Mouse (Mus musculus) ES-E14 (cell line): ENCODE data around the gene Ccl3. TPM values are rescaled to one million over a fixed set of nuclear protein-coding genes. Genes with fewer than 3 reads are reported as not detected.

Experiments used
- DNase-seq: peaks from one replicate; pipeline ENCODE4 v3.0.0-alpha.2; 2013; ENCODE audit warnings: low read depth, low spot score
- H3K27ac ChIP-seq: 2 replicates; pipeline ENCODE4 v1.5.1; 2012; ENCODE audit warnings: low read depth, mild to moderate bottlenecking, low read length, moderate library complexity, mixed read lengths; ENCODE audit not compliant: poor library complexity, insufficient read depth, severe bottlenecking
- H3K36me3 ChIP-seq: 2 replicates; pipeline ENCODE4 v1.6.1; 2012; ENCODE audit warnings: mild to moderate bottlenecking, low read length, moderate library complexity, mixed read lengths; ENCODE audit not compliant: control insufficient read depth, poor library complexity, insufficient read depth, severe bottlenecking
- H3K4me1 ChIP-seq, 2 experiments: fragments of 150-350 bp in 1 of 2; sonication (generic) in 1 of 2; 2 replicates each; pipeline ENCODE4 v1.6.1; 2012; ENCODE audit warnings: low read length in 2 of 2, mild to moderate bottlenecking in 1 of 2, mixed read lengths in 1 of 2; ENCODE audit not compliant: control insufficient read depth in 2 of 2, insufficient read depth in 2 of 2, poor library complexity in 1 of 2
- H3K4me3 ChIP-seq, 2 experiments: fragments of 150-350 bp in 1 of 2; sonication (generic) in 1 of 2; 2 replicates each; pipeline ENCODE4 v1.5.1; 2012; ENCODE audit warnings: low read length in 2 of 2, low read depth in 1 of 2, mild to moderate bottlenecking in 1 of 2, mixed read lengths in 1 of 2; ENCODE audit not compliant: insufficient read depth in 1 of 2, poor library complexity in 1 of 2, severe bottlenecking in 1 of 2
- H3K9ac ChIP-seq: 2 replicates; pipeline ENCODE4 v1.6.1; 2012; ENCODE audit warnings: low read depth, mild to moderate bottlenecking, low read length, mixed read lengths; ENCODE audit not compliant: poor library complexity, insufficient read depth, severe bottlenecking
- H3K9me3 ChIP-seq: fragments of 150-350 bp; sonication (generic); 2 replicates; pipeline ENCODE4 v1.6.1; 2012; ENCODE audit warnings: low read depth, mild to moderate bottlenecking, low read length; ENCODE audit not compliant: control insufficient read depth, insufficient read depth
- CHD2 ChIP-seq: IDR thresholded peaks from 2 replicates; pipeline ENCODE4 v1.6.1; 2014; ENCODE audit warnings: mild to moderate bottlenecking, low read depth, low read length, inconsistent platforms
- HCFC1 ChIP-seq: IDR thresholded peaks from 2 replicates; pipeline ENCODE4 v1.6.1; 2012; ENCODE audit warnings: low read length, inconsistent platforms, borderline replicate concordance; ENCODE audit not compliant: insufficient read depth
- MAFK ChIP-seq: IDR thresholded peaks from 2 replicates; pipeline ENCODE4 v1.6.1; 2014; ENCODE audit warnings: mild to moderate bottlenecking, low read depth, low read length, inconsistent platforms; ENCODE audit not compliant: insufficient read depth
- ZC3H11A ChIP-seq: IDR thresholded peaks from 2 replicates; pipeline ENCODE4 v1.6.1; 2012; ENCODE audit warnings: low read depth, mild to moderate bottlenecking, inconsistent platforms, low read length, borderline replicate concordance
- ZNF384 ChIP-seq: IDR thresholded peaks from 2 replicates; pipeline ENCODE4 v1.6.1; 2012; ENCODE audit warnings: low read depth, low read length, inconsistent platforms
- in situ Hi-C, 2 experiments: fragments of 600-800 bp; cut with MboI; formaldehyde crosslinking; loops; one replicate each; pipeline ENCODE4 v1.15.1; 2025; ENCODE audit warnings: low sequenced_read_pairs in 2 of 2, inconsistent platforms in 1 of 2; ENCODE audit not compliant: unreplicated experiment in 2 of 2
- total RNA-seq: library from RNA; depleted of rRNA; stranded (reverse); fragments of 300-350 nt; gene quantifications from 2 replicates; pipeline ENCODE4 v1.2.3, GENCODE M21; 2012

Ccl3 gene
- total RNA-seq, 1 experiment: 1.3 TPM

GRCm38 (mm10) chr11:83619037-83619436 lies 30.1 kb downstream of the Ccl3 start:
- Histone ChIP-seq H3K4me1 (no peaks in the 10 kb centered on the region), H3K36me3 (no peaks in the 10 kb centered on the region), H3K27ac (no peak overlapping the region), H3K9ac (no peak overlapping the region), H3K4me3 (no peak overlapping the region), H3K9me3 (no peaks in the 10 kb centered on the region)
- TF ChIP-seq MAFK (no peak), HCFC1 (no peak), ZC3H11A (no peak), CHD2 (no peak), ZNF384 (no peak)
- in situ Hi-C loops: no loop called here
- no peak for DNase-seq

DNA sequence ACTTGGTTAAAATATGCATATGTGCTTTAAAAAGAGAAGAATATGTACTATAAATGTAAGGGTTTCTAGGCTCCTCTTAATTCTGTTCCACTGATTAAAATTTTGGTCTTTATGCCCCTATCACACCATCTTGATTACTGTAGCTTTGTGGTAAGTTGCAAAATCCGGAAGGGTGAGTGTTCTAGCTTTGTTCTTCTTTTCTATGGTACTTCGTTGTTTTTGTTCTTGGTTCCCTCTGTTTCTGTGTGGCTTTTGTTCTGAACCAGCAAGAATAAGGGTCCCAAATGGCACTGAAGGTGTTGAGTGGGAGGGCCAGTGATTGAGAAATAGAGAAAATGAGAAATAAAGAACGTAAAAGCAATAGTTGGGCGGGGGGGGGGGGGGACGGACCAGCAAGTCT lies 30.9 kb downstream of the Ccl3 start:
- H3K36me3 ChIP-seq: no peaks in the 10 kb centered on the region
- H3K9ac ChIP-seq: no peak overlapping the region
- TF ChIP-seq HCFC1 (no peak), CHD2 (no peak), ZNF384 (no peak), ZC3H11A (no peak), MAFK (no peak)
- no peak overlapping the region for H3K27ac ChIP-seq
- DNase-seq: no peak
- in situ Hi-C loops: no loop called here
- no peak overlapping the region for H3K4me3 ChIP-seq
- H3K9me3 ChIP-seq: no peaks in the 10 kb centered on the region
- H3K4me1 ChIP-seq: no peaks in the 10 kb centered on the region

DNA sequence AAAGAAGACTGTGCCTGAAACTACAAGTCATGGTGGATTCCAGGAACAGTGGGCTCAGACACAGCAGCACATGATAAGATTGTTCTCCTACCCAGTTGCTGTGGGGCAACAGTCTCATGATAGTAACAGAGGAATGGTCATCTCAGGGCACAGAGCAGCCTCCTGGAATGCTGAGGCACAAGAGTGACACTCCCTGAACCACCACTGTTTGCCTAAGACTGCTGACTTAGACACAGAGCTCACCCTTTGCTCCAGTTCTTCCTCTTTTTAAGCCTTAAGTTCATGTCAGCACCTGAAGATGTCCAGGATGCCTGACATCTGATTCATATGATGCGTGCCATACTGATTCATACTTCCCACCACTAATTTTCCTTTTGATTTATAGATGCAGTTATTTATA lies 32.6 kb downstream of the Ccl3 start:
- TF ChIP-seq CHD2 (no peak), ZNF384 (no peak), HCFC1 (no peak), MAFK (no peak), ZC3H11A (no peak)
- in situ Hi-C loops: no loop called here

GRCm38 (mm10) chr11:83610900-83611299 lies 38.3 kb downstream of the Ccl3 start:
- Histone ChIP-seq H3K4me1 (no peaks in the 10 kb centered on the region), H3K4me3 (no peak overlapping the region), H3K9ac (no peak overlapping the region), H3K9me3 (no peaks in the 10 kb centered on the region), H3K36me3 (no peaks in the 10 kb centered on the region), H3K27ac (no peak overlapping the region)
- no peak for TF ChIP-seq MAFK
- in situ Hi-C loops: no loop called here
- DNase-seq: no peak

More for the DNA sequence above, 32.6 kb downstream of the Ccl3 start:
- H3K9ac ChIP-seq: no peak overlapping the region
- DNase-seq: no peak
- no peak overlapping the region for H3K4me3 ChIP-seq
- no peaks in the 10 kb centered on the region for H3K36me3 ChIP-seq
- no peaks in the 10 kb centered on the region for H3K9me3 ChIP-seq
- H3K27ac ChIP-seq: no peak overlapping the region
- no peaks in the 10 kb centered on the region for H3K4me1 ChIP-seq

GRCm38 (mm10) chr11:83606396-83606795 lies 42.8 kb downstream of the Ccl3 start:
- H3K9ac ChIP-seq: no peak overlapping the region
- in situ Hi-C loops: no loop called here
- no peaks in the 10 kb centered on the region for H3K36me3 ChIP-seq
- H3K4me3 ChIP-seq: no peak overlapping the region
- no peak for DNase-seq
- no peaks in the 10 kb centered on the region for H3K9me3 ChIP-seq
- TF ChIP-seq MAFK: no peak
- TF ChIP-seq CHD2: no peak
- TF ChIP-seq ZNF384: no peak
- TF ChIP-seq HCFC1: no peak
- TF ChIP-seq ZC3H11A: no peak
- H3K4me1 ChIP-seq: no peaks in the 10 kb centered on the region
- no peak overlapping the region for H3K27ac ChIP-seq
